Mouse (Mus musculus): ENCODE data around the gene Iqcj. TPM values are rescaled to one million over a fixed set of nuclear protein-coding genes. Genes with fewer than 3 reads are reported as not detected.

Iqcj gene
- polyA plus RNA-seq, 1 experiment from 2014 or later, result not detected

GRCm38 (mm10) chr3:67884335-67884734 is 7.7 kb upstream of the Iqcj start:
- WGBS (ENCODE audit: insufficient replicate concordance), result 76% methylated on average over 3 of the region's 3 CpGs
- TF ChIP-seq EP300 (IDR thresholded peaks at IDR 0.05; ENCODE audit: low read depth), result no peak
- TF ChIP-seq CTCF (IDR thresholded peaks at IDR 0.05; ENCODE audit: low read depth), result no peak
- Histone ChIP-seq H3K27me3 (ENCODE audit: insufficient read depth, low read length) (no peaks in the 10 kb centered on the region), H3K4me1 (ENCODE audit: insufficient read depth) (no peaks in the 10 kb centered on the region), H3K27ac (ENCODE audit: low read depth) (no peak overlapping the region), H3K9me3 (ENCODE audit: low read length) (no peaks in the 10 kb centered on the region), H3K4me2 (ENCODE audit: low read depth, low read length) (no peak overlapping the region), H3K9ac (replicated peaks) (no peak overlapping the region), H3K36me3 (replicated peaks; ENCODE audit: insufficient read depth, low read length) (no peaks in the 10 kb centered on the region), H3K4me3 (ENCODE audit: low read depth, low read length) (no peak overlapping the region)
- ATAC-seq (no peak), DNase-seq (no peak)

- Histone ChIP-seq H3K4me1 (ENCODE audit: insufficient read depth) (no peaks in the 10 kb centered on the region), H3K27ac (ENCODE audit: low read depth) (no peak overlapping the region), H3K36me3 (replicated peaks; ENCODE audit: insufficient read depth, low read length) (no peaks in the 10 kb centered on the region), H3K4me3 (ENCODE audit: low read depth, low read length) (no peak overlapping the region), H3K27me3 (ENCODE audit: insufficient read depth, low read length) (no peaks in the 10 kb centered on the region), H3K9me3 (ENCODE audit: low read length) (no peaks in the 10 kb centered on the region), H3K9ac (replicated peaks) (no peak overlapping the region), H3K4me2 (ENCODE audit: low read depth, low read length) (no peak overlapping the region)
- ATAC-seq (no peak), DNase-seq (no peak)
- TF ChIP-seq EP300 (IDR thresholded peaks at IDR 0.05; ENCODE audit: low read depth), result no peak
- TF ChIP-seq CTCF (IDR thresholded peaks at IDR 0.05; ENCODE audit: low read depth), result no peak
- 66% methylated on average over 1 of the region's 1 CpGs for WGBS (ENCODE audit: insufficient replicate concordance)
Measured at GRCm38 (mm10) chr3:67886176-67886575, 5.8 kb upstream of the Iqcj start.

DNA sequence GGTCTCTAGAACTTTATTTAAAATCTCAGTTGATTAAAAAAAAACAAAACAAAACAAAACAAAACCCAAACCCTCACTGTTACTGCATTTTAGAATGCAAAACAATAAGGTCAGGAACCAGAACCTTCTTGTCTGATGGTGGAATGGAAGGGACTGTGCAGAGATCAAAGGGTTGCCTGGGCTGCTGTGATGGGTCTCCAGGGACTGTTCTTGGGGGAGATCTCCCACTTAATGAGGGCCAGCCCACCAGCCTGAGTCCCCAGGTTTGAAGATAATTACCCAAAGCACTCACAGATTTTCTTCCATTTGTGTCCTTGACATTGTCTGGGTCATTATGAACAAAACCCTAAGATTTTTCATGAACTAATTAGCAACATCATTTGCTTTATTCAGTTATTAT is 4.8 kb upstream of the Iqcj start:
- Histone ChIP-seq H3K27ac (ENCODE audit: low read depth) (no peak overlapping the region), H3K4me3 (ENCODE audit: low read depth, low read length) (no peak overlapping the region), H3K27me3 (ENCODE audit: insufficient read depth, low read length) (no peaks in the 10 kb centered on the region), H3K9ac (replicated peaks) (no peak overlapping the region), H3K4me1 (ENCODE audit: insufficient read depth) (no peaks in the 10 kb centered on the region), H3K4me2 (ENCODE audit: low read depth, low read length) (no peak overlapping the region), H3K36me3 (replicated peaks; ENCODE audit: insufficient read depth, low read length) (no peaks in the 10 kb centered on the region), H3K9me3 (ENCODE audit: low read length) (no peaks in the 10 kb centered on the region)
- DNase-seq, result no peak
- TF ChIP-seq EP300 (IDR thresholded peaks at IDR 0.05; ENCODE audit: low read depth) (no peak), CTCF (IDR thresholded peaks at IDR 0.05; ENCODE audit: low read depth) (no peak)
- ATAC-seq, result no peak

GRCm38 (mm10) chr3:67892768-67893167 is 748 bp downstream of the Iqcj start:
- DNase-seq, result no peak
- WGBS (ENCODE audit: insufficient replicate concordance), result 74% methylated on average over 10 of the region's 10 CpGs
- no peak overlapping the region for H3K4me2 ChIP-seq (ENCODE audit: low read depth, low read length)
- H3K4me3 ChIP-seq (ENCODE audit: low read depth, low read length), result no peak overlapping the region
- no peaks in the 10 kb centered on the region for H3K9me3 ChIP-seq (ENCODE audit: low read length)
- TF ChIP-seq EP300 (IDR thresholded peaks at IDR 0.05; ENCODE audit: low read depth) (no peak), CTCF (IDR thresholded peaks at IDR 0.05; ENCODE audit: low read depth) (no peak)
- ATAC-seq, result no peak
- no peak overlapping the region for H3K9ac ChIP-seq (replicated peaks)
- H3K27me3 ChIP-seq (ENCODE audit: insufficient read depth, low read length), result no peaks in the 10 kb centered on the region
- H3K27ac ChIP-seq (ENCODE audit: low read depth), result no peak overlapping the region
- H3K4me1 ChIP-seq (ENCODE audit: insufficient read depth), result no peaks in the 10 kb centered on the region
- H3K36me3 ChIP-seq (replicated peaks; ENCODE audit: insufficient read depth, low read length), result no peaks in the 10 kb centered on the region

- WGBS (ENCODE audit: insufficient replicate concordance), result 61% methylated on average over 4 of the region's 4 CpGs
- DNase-seq (no peak), ATAC-seq (no peak)
- H3K36me3 ChIP-seq (replicated peaks; ENCODE audit: insufficient read depth, low read length), result no peaks in the 10 kb centered on the region
- H3K4me1 ChIP-seq (ENCODE audit: insufficient read depth), result no peaks in the 10 kb centered on the region
- no peaks in the 10 kb centered on the region for H3K27me3 ChIP-seq (ENCODE audit: insufficient read depth, low read length)
- no peak overlapping the region for H3K27ac ChIP-seq (ENCODE audit: low read depth)
- H3K9me3 ChIP-seq (ENCODE audit: low read length), result no peaks in the 10 kb centered on the region
- H3K4me2 ChIP-seq (ENCODE audit: low read depth, low read length), result no peak overlapping the region
- no peak overlapping the region for H3K9ac ChIP-seq (replicated peaks)
- H3K4me3 ChIP-seq (ENCODE audit: low read depth, low read length), result no peak overlapping the region
- TF ChIP-seq CTCF (IDR thresholded peaks at IDR 0.05; ENCODE audit: low read depth) (no peak), EP300 (IDR thresholded peaks at IDR 0.05; ENCODE audit: low read depth) (no peak)
Measured at GRCm38 (mm10) chr3:67902517-67902916, 10.5 kb downstream of the Iqcj start.

DNA sequence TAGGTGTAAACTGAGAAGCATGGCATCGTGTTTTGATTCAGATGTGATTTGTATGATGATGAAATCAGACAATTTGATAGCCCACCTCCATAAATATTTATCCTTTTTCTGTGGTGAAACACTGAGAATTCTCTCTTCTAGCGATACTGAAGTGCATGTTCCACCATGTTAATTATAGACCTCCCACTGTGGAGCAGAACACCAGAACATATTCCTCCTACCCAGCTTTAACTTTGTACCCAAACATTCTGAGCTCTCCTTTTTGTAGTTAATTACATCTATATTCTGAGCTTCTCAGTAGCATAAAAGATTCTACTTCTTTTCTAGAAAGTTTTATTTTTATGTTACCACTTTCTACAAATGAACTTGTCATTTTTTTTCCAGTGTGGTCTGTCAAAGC is 16.6 kb downstream of the Iqcj start:
- DNase-seq (no peak), ATAC-seq (no peak)
- H3K4me2 ChIP-seq (ENCODE audit: low read depth, low read length), result no peak overlapping the region
- no peaks in the 10 kb centered on the region for H3K36me3 ChIP-seq (replicated peaks; ENCODE audit: insufficient read depth, low read length)
- no peak overlapping the region for H3K27ac ChIP-seq (ENCODE audit: low read depth)
- H3K4me3 ChIP-seq (ENCODE audit: low read depth, low read length), result no peak overlapping the region
- H3K9me3 ChIP-seq (ENCODE audit: low read length), result no peaks in the 10 kb centered on the region
- no peak for TF ChIP-seq CTCF (IDR thresholded peaks at IDR 0.05; ENCODE audit: low read depth)
- no peak for TF ChIP-seq EP300 (IDR thresholded peaks at IDR 0.05; ENCODE audit: low read depth)
- WGBS (ENCODE audit: insufficient replicate concordance), result 66% methylated on average over 2 of the region's 2 CpGs
- H3K4me1 ChIP-seq (ENCODE audit: insufficient read depth), result no peaks in the 10 kb centered on the region
- no peaks in the 10 kb centered on the region for H3K27me3 ChIP-seq (ENCODE audit: insufficient read depth, low read length)
- no peak overlapping the region for H3K9ac ChIP-seq (replicated peaks)

- H3K36me3 ChIP-seq (replicated peaks; ENCODE audit: insufficient read depth, low read length), result no peaks in the 10 kb centered on the region
- no peaks in the 10 kb centered on the region for H3K9me3 ChIP-seq (ENCODE audit: low read length)
- no peak overlapping the region for H3K27ac ChIP-seq (ENCODE audit: low read depth)
- ATAC-seq (no peak), DNase-seq (no peak)
- H3K4me2 ChIP-seq (ENCODE audit: low read depth, low read length), result no peak overlapping the region
- no peaks in the 10 kb centered on the region for H3K4me1 ChIP-seq (ENCODE audit: insufficient read depth)
- no peak overlapping the region for H3K9ac ChIP-seq (replicated peaks)
- no peak for TF ChIP-seq EP300 (IDR thresholded peaks at IDR 0.05; ENCODE audit: low read depth)
- no peak for TF ChIP-seq CTCF (IDR thresholded peaks at IDR 0.05; ENCODE audit: low read depth)
- WGBS (ENCODE audit: insufficient replicate concordance), result 66% methylated on average over 3 of the region's 3 CpGs
- H3K4me3 ChIP-seq (ENCODE audit: low read depth, low read length), result no peak overlapping the region
- no peaks in the 10 kb centered on the region for H3K27me3 ChIP-seq (ENCODE audit: insufficient read depth, low read length)
Measured at GRCm38 (mm10) chr3:67918098-67918497, 26.1 kb downstream of the Iqcj start.
